Mouse (Mus musculus): Measurements from ENCODE around the gene Pomgnt1. TPM values are rescaled to one million over a fixed set of nuclear protein-coding genes. Genes with fewer than 3 reads are reported as not detected.

Pomgnt1 gene
- polyA plus RNA-seq, 1 experiment, result 72.7 TPM

DNA sequence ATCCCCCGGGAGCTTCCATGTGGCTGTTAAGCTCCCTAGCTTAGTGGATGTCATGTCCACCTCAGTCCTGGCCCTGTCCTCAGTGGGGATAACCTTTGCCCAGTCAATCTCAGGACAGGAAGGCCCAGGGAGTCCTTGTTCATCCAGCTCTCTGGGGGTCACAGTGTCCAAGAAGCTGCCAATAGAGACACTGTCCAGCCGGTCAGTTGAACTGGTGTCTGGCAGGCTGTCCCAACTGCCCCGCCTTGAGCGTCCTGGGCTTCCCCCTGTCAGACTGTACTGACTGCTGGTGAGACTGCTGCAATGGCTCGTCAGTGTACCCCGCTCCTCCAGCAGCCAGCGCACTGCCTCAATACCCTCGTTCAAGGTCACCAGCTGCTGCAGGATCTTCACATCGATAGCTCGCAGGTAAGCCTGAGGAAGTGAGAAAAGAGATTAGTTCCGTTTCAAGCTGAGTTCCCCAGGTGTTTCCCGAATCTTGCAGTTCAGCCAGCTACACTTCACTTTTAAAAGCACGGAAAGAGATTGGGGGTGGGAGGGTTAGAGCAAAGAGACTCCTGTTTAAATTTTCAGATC lies 13.9 kb downstream of the Pomgnt1 start:
- no peak for DNase-seq (ENCODE audit: low spot score)

DNA sequence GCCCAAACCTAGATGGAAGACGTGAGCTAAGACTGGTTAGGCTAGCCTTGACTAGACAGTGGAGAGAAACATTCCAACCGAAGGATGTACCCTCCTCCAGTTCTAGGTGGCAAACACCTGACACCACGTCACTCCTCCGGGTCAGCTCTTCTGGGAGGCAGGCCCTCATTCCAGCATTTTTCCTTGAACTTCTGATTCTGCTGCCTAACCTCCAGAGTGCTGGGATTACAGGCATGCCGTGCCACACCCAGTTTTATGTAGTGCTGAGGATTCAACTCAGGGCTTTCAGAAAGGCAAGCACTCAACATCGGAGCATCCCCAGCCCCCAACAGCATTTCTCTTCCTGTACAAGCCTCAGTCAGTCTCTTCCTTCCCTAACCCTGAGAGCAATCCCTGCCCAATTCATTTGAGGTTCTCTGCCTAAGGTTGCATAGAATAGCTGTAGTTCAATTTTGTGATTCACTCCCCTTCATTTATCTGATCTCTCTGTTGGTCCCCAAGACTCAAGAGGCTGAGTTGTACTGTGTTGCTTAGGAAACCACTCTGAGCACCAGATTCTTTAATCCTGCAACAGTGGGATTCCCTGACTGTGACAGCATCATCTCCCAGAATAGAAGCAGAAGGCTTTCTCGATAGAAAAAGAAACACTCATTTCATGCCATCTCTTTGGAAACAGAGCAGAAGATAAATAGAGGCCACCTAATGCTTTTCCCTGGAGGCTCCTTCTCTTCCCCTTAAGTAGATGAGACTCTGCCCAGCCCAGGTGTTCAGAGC lies 17.3 kb downstream of the Pomgnt1 start:
- no peak for DNase-seq (ENCODE audit: low spot score)

DNA sequence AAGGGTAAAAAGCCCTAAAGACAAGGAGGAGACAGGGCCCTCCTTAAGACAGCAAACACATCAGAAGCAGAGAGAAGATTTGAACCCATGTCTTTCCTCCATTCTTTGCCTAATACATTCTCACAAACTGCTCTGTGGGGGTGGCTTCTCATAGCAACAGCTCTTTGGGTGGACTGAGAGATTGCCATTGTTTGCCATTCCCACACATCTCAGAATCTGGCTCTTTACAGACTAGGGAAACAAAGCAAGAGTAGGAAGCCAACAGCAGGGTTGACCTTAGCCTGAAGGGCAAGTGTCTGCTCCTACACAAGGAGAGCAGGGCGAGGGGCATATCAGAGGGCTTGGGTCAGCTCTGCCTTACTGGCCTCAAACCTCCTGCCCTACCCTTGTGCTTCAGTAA lies 18.1 kb downstream of the Pomgnt1 start:
- DNase-seq (ENCODE audit: low spot score), result no peak

DNA sequence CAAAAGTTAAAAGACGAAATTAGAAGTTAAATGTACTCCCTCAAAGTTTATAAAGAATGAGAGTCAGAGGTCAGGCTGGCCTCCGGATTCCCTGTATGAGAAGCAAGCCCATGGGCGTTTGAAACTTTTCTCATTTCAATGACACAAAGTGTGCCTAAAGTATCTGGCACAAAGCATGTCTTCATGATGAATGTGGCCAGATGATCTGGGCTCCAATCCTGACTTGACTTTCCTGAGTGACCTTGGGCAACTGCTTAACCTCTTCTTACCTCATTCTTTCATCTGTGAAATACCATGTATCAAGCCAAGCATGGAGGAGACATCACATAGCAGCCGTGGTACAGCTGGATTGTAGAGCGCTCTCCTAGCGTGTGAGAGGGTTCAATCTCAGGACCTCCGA lies 18.6 kb downstream of the Pomgnt1 start:
- DNase-seq (ENCODE audit: low spot score), result no peak

DNA sequence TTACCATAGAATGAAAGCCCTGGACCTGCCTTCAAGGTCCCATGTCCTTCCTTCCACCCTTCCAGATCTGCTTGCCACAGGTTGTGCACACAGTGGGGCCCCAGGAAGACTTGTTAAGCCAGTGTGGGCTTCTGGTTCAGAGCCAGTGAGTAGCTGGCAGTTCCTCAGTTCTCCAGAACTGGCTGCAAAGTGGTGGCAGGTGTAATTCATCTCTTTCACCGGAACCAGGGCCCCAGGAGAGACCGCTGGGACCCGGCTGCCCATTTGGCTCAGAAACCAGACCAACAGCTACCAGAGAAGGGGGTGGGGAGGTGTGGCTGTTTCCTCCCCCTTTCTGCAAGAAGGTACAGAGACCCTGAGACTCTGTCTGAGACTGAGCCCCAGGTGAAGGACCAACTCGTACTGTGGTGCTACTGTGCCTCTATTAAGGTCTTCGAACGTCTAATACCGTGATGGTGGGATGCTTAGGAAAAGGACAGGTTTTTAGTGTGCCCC lies 19.7 kb downstream of the Pomgnt1 start:
- no peak for DNase-seq (ENCODE audit: low spot score)

DNA sequence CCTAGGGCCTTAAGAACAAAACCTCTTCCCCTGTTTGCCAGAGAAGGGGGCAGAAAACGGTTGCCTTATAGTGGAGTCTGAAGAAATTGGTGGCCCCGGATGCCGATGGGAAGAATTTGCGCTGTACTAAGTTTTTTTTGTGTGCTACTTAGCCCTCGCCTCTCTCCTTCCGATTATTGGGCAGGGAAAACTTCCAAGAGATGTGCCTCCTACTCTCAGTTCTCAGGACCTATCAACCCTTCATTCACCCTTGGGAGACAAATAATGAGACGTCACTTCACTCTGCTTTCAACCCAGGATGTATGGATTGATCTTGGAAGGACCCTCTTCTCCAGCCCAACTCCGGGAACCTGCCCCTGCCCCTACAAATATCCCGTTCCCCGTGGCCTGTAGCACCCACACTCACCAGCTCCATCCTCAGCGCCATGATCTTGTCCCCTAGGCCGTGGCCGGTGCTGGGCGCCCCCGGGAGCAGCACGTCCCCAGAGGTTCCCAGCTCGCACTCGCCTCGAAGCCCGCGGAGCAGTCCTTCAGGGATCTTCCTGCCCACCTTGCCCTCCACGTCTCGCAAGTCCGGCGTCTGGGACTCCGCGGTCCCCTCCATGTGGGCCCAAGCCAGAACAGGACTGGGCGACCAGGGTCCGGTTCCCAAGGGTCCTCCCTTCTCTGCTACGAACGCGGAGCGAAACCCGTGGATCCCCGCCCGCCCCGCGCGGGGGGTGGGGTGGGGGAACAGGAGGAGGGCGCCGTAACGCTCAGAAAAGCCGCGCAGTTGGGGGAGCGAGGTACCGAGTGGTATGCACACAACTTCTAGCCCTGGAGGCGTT lies 20.5 kb downstream of the Pomgnt1 start:
- DNase-seq (ENCODE audit: low spot score), result peak; percentile 70

DNA sequence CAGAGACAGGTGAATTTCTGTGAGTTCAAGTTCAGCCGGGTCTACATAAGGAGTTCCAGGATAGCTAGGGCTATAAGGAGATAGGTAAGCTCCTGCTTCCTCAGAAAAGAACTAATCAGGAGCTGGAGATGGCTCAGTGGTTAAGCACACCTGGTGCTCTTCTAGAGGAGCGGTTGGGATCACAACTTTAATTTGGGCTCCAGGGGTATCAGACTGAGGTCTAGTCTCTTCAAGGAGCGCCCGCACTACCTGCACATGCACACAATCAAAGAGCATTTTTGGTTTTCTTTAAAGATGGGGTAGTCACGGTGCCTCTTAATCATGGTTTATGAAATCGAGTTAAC lies 26.1 kb downstream of the Pomgnt1 start:
- no peak for DNase-seq (ENCODE audit: low spot score)

DNA sequence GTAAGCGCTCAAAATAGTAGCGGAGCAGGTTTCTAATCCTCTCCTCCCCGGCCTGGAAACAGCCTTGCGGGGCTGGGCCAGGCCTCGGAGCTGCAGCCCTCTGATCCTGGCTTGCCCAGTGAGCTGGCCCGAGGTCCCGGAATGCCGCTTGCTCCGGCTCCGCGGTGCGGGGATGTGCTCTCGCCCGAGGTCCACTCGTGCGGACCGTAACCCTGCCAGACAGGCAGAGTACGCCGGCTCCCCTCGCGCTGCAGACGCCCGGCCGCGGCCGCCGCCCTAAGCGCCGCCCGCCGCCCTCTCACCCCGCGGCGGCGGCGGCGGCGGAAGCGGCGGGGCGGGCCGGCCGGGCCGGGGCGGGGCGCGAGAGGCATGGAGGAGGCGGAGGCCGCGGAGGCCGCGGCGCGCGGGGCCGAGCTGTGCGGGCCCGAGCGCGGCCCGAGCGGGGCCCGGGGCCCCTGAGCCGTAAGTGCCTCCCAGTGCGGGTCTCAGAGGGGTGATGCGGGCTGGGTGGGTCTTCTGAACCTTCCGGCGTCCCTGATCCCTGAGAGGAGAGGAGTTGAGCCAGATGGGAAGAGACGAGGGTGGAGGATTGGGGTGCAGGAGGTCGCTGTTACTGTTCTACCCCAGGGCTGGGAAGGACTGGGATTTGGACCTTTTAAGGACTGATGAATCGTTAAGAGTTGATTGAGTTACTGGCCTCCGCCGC lies 26.7 kb downstream of the Pomgnt1 start:
- peak; percentile 69 for DNase-seq (ENCODE audit: low spot score)

DNA sequence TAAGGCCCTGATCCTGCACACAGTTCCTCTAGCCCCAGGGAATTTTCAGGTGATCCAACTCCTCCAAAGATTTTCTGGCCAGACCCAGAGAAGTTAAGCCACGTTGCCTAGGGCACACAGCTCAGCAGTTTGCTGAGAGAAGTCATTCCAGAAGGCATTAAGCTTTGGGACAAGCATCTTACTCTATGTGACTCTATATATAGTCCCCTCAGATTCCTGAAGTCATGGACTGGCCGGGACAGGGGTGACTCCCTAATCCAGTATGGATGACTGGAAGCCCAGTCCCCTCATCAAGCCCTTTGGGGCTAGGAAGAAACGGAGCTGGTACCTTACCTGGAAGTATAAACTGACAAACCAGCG lies 27.2 kb downstream of the Pomgnt1 start:
- DNase-seq (ENCODE audit: low spot score), result no peak

DNA sequence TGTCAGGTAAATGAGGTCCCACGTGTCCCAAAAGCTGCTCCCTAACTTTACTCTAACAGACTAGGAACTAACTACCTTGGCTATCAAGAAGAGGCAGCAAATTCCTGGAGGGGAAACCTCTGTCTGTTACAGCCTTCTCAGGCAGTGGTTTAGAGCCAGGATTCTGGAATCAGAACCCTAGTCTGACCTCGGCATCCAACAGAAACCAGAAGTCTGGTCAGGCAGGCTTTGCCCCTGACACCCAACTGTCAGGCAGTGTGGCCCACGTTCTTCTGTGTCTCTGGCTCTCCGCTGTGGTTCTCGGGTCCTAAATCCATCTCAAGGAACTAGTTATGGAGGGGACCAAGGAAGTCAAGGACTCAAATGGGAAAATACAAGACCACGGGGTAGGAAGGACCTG lies 27.6 kb downstream of the Pomgnt1 start, which contains the start of gene Lurap1:
TSS of gene Lurap1 (minus strand) at position 101 of the 400 bp plus-strand sequence.
- DNase-seq (ENCODE audit: low spot score), result no peak

DNA sequence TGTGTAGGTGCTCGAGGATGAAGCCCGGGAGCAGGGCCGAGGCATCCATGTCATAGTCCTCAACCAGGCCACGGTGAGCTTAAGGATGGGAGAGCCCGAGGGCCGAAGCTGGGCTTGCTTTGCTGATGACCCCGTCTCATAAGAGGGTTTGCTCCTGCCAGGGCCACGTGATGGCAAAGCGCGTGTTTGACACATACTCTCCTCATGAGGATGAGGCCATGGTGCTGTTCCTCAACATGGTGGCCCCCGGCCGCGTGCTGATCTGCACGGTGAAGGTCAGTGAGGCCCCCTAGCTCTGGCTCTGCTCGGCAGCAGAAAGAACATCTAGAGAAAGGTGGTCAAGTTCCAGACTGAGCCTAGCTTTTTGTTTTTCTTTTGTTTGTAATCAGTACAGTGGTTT lies 29.1 kb downstream of the Pomgnt1 start:
- DNase-seq (ENCODE audit: low spot score), result no peak

DNA sequence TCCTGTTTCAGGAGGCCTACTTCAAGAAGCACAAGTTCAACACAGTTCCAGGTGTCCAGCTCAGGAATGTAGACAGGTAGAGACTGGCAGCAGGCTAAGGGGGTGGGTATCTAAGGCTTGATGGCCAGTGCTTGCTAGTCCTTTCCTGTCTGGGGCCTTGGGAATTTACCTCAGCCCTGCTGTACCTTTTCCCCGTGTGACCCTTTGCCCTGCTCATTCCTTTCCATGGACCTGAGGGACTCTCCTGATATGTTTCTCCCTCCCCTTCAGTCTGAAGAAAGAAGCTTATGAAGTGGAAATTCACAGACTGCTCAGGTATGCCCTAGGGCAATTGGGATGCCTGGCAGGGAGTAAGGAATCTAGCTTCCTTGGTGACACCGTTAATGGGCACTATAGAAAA lies 34.2 kb downstream of the Pomgnt1 start:
- no peak for DNase-seq (ENCODE audit: low spot score)

DNA sequence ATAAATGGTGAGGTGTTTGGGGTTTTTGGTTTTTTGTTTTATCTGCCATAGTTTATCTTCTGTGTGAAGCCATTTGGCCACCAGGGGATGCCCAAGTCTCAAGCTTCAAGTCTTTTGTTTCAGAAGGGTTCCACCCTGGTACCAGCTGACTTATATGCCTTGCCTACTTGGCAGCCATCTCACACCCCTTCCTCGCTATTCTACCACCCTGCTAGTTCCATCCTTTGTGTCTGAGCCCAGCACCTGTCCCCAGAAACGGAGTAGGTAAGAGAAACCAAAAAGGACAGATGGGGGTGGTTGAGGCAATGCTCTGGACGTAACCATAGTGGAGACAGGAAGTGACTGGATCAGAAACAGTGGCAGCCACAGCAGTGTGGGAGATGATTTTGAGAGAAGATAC lies 36.3 kb downstream of the Pomgnt1 start:
- no peak for DNase-seq (ENCODE audit: low spot score)

DNA sequence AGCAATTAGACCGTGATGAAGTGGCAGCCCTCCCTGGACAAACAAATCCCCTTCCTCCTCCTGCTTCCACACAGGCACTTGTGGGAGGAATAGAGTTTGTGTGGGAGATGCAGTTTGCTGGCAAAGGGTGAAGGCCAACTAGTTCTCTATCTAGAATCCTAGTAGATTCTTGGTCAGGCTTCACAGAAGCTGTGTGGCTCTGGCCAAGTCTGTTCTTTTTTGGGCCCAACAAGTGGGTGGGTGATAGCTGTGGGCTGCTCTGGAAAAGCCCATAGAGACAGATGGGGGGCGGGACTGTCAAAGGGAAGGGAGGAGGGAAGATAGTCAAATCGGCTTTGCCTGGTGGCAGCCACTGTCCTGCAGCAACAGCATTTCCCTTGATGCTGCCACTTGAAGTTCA lies 37.1 kb downstream of the Pomgnt1 start:
- no peak for DNase-seq (ENCODE audit: low spot score)

DNA sequence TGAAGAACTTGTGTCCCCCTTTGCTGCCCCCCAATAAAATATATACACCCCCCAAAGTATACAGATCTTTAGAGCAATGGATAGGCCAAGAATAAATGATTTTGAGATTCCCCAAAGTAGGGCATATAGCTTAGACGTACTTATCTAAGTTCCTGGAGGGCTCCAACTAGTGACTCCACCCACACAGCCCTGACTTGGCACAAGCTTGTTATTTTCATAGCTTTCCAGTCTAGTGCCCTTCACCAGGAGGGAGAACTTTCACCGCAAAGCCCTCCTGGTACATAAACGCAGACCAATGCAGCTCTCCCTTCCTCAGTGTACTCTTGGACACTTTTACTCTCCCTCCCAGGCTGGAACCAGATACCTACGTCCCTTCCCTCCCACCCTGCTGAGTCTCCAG lies 38.5 kb downstream of the Pomgnt1 start:
- no peak for DNase-seq (ENCODE audit: low spot score)

DNA sequence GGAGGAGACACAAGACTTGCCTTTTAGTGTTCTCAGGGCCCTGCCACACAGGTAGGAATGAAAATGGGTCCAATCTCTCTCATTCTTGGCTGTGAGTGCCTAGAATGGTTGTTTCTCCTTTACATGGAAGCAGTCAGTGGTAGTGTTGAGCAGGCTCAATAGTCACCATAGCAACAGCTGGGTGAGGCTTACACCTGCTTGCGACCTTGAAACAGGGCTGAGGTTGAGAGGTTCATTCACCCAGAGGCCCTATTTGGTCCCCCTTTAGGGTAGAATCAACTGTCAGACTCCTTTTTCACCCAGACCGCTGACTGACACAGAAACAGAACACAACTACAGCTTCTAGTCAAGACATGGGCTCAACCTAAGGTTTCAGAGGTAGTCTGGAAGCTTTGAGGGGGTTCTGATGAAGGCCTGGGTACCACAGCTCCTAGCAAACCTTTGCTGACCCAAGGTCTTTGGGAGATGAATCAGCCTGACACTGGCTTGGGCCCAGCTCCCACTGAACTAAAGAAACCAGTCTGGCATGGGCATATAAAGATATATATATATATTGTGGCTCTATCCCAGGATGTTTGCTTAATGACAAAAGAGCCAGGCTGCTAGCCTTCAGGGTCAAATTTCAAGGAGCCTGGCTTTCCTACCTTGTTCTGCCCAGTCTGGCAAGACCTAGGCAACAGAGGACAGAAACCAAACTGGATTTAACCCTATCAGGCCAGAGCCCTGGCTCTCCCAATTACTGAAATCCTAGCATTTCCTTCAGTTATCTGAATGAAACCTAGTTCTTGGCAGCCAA lies 41.3 kb downstream of the Pomgnt1 start:
- no peak for DNase-seq (ENCODE audit: low spot score)

DNA sequence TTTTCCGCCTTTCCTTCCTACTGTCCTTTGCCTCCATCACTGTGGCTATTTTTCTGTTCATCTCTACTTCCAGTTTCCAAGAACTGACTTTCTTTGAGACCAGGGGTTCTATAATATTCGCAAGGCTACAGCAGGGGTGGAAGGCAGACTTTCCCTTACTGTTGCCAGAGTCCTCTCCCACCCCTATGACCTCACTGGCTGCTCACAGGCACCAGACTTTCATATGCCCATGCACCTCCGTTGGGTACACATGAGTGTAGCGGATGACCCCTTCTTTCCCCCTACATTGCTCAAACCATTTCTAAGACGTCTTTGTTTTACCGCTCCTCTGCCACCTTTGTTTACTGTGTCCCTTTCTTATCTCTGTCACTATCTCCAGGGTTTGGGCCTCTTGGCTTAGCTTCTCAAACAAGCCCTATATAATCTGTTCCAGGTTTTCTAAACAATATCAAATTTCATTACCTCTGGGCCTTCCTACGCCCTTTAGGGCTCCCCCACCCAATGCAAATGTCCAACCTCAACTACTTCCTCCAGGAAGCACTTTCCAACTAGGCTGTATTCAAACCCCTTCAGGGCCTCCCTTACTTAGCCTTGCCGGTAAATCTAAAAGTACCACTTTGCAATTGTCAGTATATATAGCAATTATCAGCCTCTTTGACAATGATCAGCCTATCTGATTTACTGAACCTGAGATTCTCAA lies 42.2 kb downstream of the Pomgnt1 start:
- no peak for DNase-seq (ENCODE audit: low spot score)

DNA sequence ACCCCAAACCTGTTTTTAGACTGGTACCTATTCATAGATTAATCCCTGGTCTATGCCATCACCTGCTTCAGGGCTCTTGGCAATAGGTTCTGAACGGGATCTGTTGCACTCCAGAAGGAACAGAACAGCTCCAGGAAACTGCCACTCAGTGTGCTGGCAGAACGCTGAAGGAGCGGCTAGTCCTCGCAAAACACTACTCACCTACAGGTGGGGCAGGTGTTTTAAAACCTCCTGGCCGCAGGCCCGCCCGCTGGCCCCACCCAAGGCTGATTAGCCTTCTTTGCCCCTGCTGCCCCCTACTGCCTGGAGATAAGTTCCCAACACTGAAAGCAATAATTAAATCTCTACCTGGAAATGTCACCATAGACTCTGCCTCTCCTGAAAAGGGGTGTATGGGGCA lies 43.8 kb downstream of the Pomgnt1 start, which contains the start of gene Tspan1:
TSS of gene Tspan1 (minus strand) at position 198 of the 400 bp plus-strand sequence.
- DNase-seq (ENCODE audit: low spot score), result no peak

DNA sequence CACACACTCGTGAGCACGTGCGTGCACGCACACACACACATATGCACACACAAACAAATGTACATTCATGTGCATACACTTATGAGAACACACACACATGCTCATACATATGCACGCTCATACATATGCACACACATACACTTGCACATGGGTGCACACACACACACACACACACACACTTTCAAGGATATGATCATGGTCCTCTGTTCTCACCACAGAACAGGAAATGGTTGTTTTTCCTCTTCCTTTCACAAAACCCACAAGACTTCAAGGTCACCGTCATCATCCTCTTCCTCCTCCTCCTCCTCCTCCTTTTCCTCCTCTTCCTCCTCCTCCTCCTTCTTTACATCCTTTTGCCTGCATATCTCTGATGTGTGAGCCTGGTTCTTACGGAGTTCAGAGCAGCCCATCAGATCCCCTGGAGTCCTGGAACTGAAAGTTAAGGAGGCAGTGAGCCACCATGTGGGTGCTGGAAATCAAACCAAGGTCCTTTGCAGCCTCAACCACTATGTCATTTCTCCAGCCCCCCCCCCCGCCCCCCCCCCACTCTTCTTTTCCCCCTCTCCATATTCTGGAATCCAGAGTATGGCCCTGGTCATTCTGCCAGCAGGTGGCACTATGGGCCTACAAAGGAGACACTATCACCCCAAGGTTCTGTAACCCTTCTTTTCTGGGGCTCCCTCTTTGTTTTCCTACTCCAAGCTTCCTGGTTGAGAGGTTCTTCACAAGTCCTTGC lies 45.1 kb downstream of the Pomgnt1 start:
- DNase-seq (ENCODE audit: low spot score), result no peak

DNA sequence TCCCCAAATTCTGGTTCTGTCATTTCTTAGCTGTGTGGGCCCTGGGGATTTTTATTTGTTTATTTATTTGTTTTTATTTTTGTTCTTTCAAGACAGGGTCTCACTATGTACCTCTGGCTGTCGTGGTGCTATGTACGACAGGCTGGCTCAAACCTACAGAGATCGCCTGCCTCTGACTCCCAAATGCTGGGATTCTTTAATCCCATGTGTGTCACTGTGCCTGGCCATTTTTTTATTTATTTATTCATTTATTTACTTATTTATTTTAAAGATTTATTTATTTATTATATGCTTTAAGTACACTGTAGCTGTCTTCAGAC lies 45.7 kb downstream of the Pomgnt1 start:
- no peak for DNase-seq (ENCODE audit: low spot score)

Measured in urinary bladder, adult 2 months (tissue).